Mouse (Mus musculus) frontal cortex, postnatal 25 days (tissue): ENCODE results near the gene Arfgap1.

Experiments used
- DNase-seq, 2 experiments: peaks; one replicate each; pipeline ENCODE4 v3.0.0; 2022; ENCODE audit warnings: low spot score in 2 of 2

The Arfgap1 gene

GRCm38 (mm10) chr2:180967010-180967763 lies at the start of gene Arfgap1:
Gene Arfgap1 (plus strand): TSS chr2:180967225.
- DNase-seq: peak; percentile 80 to 87

GRCm38 (mm10) chr2:180919913-180920809 lies 46.9 kb upstream of the Arfgap1 start:
- DNase-seq: no peak

GRCm38 (mm10) chr2:180920810-180921400 lies 46.1 kb upstream of the Arfgap1 start, which contains the start of gene Ythdf1:
Gene Ythdf1 (minus strand): TSS chr2:180920949.
- peak; percentile 86 to 93 for DNase-seq

- no peak for DNase-seq
These were observed 44.3 kb upstream of the Arfgap1 start for GRCm38 (mm10) chr2:180922739-180923138.

- DNase-seq: peak; percentile 67 to 72
These were observed 41.8 kb upstream of the Arfgap1 start for GRCm38 (mm10) chr2:180925176-180925575.

- DNase-seq: no peak
These were observed 38.3 kb upstream of the Arfgap1 start, which contains the start of gene Birc7 for GRCm38 (mm10) chr2:180928723-180929122. Gene Birc7 (plus strand): TSS chr2:180929023.

GRCm38 (mm10) chr2:180932418-180932817 lies 34.6 kb upstream of the Arfgap1 start:
- no peak for DNase-seq

- DNase-seq: no peak
These were observed 26.8 kb upstream of the Arfgap1 start for GRCm38 (mm10) chr2:180940187-180940586.

- DNase-seq: no peak
These were observed 25.2 kb upstream of the Arfgap1 start for GRCm38 (mm10) chr2:180941869-180942268.

- DNase-seq: no peak
These were observed 17.1 kb upstream of the Arfgap1 start for GRCm38 (mm10) chr2:180949947-180950346.

GRCm38 (mm10) chr2:180952731-180953171 lies 14.3 kb upstream of the Arfgap1 start:
- peak in 1 of 2 experiments; percentile 25 for DNase-seq

- no peak for DNase-seq
These were observed 13.4 kb upstream of the Arfgap1 start for GRCm38 (mm10) chr2:180953638-180954037.

- peak; percentile 22 to 26 for DNase-seq
These were observed 12.7 kb upstream of the Arfgap1 start, which contains the start of gene Nkain4 for GRCm38 (mm10) chr2:180954061-180955047. Gene Nkain4 (minus strand): TSS chr2:180954699.

GRCm38 (mm10) chr2:180959605-180960004 lies 7.4 kb upstream of the Arfgap1 start:
- DNase-seq: no peak

- DNase-seq: no peak
These were observed 6.8 kb upstream of the Arfgap1 start for GRCm38 (mm10) chr2:180960187-180960586.

GRCm38 (mm10) chr2:180962616-180963308 lies 4.3 kb upstream of the Arfgap1 start:
- no peak for DNase-seq

- DNase-seq: peak; percentile 66 to 70
These were observed 3.1 kb upstream of the Arfgap1 start for GRCm38 (mm10) chr2:180963956-180964355.

- DNase-seq: no peak
These were observed 738 bp upstream of the Arfgap1 start for GRCm38 (mm10) chr2:180966092-180966882.

- DNase-seq: no peak
These were observed 14.1 kb downstream of the Arfgap1 start for GRCm38 (mm10) chr2:180981133-180981532.
